Mouse (Mus musculus) urinary bladder, postnatal 4 days (tissue): Measurements from ENCODE around the gene Snrpb2.
A peak's percentile ranks its signal among the peaks of the same experiment; 100 is the strongest.

Experiments
- DNase-seq, 2 experiments: peaks; one replicate each; pipeline ENCODE4 v3.0.0; 2021 to 2022; ENCODE audit warnings: low spot score in 2 of 2

Gene Snrpb2

DNA sequence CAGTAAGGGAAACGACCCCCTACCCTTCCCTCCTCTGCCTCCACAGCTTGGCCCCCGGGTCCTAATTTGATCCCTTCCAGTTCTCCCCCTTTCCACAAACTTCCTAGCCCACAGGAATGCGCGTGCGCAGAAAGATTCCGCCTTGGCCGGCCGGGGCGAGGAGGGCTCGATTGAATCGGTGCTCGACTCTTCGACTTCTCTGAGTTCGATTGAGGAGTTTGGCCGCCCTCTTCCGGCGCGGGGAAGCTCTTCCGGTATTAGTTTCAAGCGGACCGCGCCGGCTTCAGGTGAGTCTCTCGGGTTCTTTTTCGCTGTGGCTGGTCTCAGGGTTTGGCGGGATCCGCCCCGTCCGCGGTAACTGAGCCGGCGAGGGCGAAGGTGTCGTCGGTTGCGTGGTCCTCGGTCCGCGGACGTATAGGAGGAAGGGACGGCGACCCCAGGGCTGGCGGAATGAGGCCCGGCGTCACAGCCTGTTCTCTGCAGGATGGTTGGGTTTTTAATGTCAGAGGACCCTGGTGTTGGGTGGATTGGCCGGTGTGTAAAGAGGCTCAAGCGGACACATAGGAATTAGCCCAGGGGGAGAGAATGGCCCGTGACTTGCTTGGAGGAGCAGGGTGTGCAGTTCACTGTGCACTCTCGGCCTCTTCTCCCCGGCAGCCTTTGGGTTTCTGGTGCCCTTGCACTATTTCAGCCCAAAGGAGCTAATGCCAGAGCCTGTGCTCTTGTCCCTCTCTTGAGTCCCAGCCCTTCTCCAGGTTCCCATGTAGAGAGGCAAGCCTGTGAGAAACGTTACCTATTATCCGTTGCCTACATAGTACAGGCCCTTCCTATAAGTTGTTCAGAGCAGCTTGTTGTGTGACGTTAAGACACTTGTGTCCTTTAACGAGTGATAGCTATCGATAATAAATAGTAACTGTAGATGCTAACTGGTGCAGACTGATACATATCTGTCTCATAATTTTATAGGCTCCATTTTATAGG is at the start of gene Snrpb2:
Gene Snrpb2 (plus strand): TSS at position 228 of the 981 bp plus-strand sequence.
- peak; percentile 84 to 92 for DNase-seq

DNA sequence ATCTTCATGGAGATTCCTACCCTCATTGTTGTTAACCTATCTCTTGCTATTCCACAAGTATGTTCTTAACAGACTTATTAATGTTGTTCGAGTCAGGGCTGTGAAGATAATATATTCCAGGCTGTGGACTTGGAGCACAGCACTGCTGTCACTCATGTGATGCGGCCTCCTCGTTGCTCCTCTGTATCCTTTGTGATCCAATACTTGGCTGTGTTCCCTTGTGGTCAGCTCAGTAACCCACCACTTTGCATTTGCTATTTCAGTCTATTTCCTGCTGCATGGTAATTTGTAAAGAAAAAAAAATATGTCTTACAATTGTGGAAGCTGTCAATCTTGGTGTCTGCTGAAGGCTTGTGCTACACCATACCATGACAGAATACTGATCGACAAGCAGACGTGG is 49.8 kb upstream of the Snrpb2 start:
- DNase-seq: no peak

DNA sequence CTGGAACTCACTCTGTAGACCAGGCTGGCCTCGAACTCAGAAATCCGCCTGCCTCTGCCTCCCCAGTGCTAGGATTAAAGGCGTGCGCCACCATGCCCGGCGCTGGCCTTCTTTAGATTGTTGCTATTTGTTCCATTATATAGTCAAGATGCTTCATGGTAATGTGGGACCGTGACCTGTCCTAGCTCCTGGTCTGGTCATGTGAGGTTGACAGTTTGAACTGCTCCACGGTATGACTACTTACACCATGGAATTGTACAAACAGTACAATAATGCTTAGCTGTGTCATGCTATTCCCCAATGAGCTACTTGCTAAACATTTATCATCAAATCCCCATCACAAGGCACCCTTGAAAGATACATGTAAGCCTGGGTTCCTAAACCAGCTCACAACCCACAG is 44.8 kb upstream of the Snrpb2 start:
- no peak for DNase-seq

DNA sequence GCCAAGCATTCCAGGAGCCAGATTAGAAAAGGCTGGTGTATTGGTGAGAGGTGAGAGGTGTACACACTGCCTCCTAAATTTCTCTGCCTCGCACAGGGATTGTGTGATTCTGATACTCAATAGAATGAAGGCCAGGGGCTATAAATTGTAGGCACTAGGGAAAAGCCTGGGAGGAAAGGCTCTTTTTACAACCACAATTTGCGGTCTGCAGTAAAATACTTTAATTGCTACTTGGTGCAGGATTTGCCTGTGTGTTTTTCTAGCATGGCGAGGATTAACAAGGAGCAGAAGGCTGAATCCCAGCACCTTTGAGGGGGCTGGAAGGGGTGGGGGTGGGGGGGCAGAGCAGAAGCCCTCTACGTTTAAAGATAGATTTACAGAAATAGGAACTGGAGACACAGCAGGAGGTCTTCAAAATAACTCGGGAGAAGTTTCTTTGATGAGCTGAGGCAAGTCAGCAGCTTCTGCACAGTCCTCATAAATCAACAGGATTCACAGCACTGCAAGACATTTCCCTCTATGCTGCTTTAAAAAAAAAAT is 44.2 kb upstream of the Snrpb2 start:
- DNase-seq: no peak

DNA sequence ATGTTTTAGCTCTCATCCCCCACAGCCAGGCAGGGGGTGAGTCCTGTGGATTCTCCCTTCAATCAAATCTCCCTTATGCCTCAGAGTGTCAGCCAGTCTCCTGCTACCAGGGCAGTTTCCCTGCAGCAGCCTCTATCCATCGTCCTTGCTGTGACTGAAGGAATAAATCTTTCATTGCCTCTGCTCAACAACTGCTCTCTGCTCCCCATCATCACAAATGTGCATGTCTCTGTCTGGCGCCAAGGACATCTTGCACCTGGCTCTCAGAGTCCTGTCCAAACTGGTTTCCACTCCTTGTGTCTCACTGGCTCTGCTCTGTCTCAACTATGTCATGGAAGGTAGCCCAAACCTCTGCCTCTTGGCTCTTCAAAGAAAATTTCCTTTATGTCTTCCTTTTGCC is 43.1 kb upstream of the Snrpb2 start:
- no peak for DNase-seq

DNA sequence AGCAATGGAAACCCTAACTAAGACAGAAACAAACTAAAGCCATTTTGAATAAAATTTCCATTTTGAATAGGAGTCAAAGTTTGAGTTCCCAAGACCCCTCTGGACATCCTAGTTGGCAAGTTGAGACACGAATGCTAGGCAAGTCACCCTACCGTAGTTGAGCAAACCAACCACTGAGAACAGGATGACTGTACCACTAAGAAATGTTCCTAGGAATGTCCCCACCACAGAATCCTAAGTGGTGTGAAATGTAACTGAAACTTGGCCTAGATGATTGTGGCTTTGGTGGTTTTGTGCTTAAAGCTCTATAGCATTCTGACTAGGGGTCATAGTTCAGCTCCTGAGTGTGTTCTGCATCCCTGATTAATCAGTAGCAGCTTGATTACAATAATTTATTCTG is 39.5 kb upstream of the Snrpb2 start:
- no peak for DNase-seq

DNA sequence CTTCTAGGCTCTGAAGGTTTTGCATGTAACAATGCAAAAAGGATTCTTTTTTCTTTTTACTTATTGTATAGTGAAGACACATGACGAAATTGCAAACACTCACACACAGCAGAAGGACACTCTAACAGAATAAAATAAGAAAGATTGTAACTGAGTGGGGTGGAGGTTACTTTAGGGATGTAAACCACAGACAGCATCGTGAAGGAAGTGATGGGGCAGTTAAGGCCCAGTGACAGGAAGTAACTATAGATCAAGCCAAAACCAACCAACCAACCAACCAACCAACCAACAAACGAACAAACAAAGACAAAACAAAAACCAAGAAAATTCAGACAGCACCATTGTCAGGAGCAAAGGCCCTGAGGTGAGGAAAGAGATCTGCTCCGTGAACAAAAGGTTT is 38.6 kb upstream of the Snrpb2 start:
- DNase-seq: no peak

DNA sequence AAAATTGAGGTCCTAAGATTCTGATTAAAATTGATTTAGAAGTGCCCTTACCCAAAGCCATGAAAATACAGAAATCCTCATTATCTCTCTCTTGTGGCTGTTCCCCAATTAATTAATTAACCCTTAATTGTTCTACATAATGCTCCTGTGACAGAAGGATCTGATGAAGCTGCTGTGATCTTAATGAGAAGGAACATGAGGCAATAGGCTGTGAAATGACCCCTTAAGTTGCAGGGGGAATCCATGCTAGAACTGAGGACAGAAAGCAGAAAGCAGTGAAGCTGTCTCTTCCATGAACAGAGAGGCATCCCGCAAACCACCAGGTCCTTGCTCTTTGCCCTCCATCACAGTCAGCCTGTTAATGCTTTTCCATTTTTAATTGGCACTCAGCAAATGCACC is 31.6 kb upstream of the Snrpb2 start:
- no peak for DNase-seq

DNA sequence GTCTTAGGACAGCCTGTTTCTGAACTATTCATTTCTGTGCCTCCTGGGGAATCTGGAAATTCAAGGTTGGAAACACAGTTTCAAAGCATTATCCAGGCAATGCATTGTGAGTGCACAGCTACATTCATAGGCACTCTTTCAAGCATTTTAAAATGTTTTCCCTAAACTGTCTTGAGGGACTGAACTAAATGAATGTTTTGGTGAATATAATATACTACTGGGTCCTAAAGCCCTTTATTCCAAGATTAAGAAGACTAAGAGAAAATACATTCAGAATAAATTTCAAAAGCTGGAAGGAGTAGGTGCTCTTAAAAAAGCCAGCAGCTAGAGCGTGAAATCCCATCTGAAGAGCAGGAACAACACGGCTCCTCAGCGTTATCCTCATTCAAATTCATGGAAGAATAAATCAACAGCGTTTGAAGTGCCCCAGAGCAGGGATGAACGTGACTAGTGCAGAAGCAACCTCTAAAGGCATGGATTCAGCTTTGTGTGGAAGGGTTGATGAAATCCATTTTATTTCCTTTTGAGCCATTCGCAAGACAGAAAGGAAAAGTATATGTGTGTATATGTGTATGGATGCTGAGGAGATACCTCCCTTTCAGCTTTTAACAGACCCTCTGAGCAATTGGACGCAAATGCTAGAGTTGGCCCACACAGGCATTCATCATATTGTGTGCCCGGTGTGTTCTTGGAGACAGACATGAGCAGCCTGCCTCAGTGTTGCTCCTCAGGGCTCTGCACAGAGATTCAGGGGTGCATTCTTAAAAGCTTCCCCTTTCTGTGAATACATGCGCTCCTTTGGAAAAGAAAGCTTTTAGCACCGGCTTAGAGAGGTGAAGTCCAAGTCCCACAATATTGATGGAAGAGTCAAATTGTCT is 30.2 kb upstream of the Snrpb2 start:
- DNase-seq: no peak

DNA sequence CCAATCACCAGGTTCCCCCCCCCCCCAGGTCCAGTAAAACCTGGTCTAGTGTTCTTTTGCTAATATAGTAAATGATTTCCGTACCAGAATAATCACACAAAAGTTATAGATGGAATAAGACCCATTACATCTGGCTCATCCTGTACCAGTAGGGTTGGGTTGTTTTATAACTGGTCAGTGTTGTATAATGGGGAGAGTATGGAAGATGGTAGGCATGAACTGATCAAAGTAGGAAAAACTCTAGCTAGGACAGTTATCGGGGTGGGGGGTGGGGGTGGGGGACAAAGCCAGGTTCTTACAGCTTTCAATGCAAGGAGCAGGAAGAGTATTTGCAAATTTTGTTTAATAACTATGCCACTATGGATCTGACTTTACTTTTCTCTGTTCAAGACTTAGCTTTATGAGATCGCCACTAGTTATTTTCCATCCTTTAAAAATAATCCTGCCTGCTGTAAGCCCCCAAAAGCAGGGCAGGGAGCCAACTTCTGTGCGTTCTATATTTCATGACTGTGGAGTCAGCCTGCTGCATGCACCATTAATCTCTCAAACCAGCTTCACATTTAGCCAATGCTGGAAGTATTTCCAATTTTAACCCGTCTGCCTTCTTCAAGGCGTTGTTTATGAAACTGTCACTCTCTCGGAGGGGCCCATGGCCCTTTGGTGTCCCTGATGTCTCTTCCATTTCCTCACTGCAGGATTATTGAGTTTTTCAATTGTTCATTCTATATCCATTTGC is 28.3 kb upstream of the Snrpb2 start:
- DNase-seq: no peak

DNA sequence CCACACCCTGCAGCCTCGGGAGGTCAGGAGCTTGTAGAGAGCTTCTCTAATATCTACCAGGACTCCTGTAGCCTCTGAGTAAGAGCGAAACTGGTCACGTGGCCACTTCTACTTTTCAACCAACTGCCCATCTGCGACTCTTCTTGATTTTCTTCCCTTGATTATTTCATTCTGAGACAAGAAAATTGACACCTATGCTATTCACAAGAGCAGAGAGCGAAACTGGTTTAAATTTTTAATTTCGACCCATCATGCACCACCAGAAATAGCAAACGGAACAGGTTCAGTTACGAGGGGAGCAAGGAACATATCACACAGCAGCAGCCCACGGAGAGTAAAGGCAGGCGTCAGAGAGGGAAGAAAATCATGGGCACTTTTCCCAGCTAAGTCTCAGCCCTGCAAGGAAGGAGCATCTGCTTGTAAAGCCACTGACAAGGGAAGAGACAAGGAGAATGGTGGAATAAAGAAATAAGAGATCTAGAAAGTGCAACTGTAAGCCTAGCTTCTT is 27.7 kb upstream of the Snrpb2 start:
- DNase-seq: no peak

DNA sequence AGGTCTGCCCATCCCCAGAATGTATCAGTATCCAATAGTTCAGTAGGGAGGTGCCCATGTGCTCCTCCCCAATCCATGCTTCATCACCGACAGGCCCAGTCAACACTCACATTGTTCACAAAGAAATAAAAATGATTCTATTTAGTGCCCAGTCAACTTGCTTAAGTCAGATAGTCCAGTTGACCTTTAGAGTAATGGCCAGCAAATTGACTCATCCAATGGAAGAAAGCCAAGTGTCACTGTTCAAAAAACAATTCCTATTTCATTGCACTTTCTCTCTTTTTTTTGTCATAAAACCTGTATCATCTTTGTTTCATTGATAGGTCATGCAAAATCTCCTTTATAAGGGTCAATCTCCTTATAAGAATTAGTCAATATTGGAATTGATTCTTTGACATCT is 21.2 kb upstream of the Snrpb2 start:
- DNase-seq: no peak

DNA sequence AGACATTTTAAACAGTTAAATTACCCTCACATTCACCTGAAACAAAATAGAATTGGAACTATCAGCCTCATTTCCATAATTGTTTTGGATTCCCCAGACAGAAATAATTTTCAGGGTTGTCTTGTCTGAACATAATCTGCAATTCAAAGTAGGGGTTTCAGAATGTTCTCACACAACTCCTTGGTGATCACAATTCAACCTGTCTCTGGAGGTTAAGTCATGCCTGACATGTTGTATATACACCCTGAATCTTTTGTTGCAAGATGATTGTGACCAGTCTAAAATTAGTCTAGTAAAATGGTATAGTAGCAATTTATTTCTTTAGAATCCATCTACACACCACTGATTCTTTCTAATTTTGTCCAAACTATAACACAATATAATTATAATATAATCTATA is 7.6 kb upstream of the Snrpb2 start:
- DNase-seq: no peak

DNA sequence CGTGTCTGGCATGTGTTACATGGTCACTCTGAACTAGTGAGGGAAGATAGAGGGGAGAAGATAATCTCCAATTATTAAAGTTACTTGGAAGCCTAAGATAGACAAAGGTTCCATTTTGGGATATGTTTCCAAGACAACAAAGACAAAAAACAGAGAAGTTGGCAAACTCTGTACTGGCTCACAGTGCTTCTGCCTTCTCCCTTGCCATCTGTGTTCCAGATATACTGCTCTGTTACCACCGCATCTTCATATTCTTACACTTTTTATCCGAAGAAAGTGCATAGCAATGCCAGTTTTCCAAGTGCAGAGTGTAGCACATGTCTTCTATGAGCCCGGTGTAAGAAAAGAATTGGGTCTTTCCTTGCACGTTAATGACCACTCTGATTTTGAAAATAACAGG is 6.1 kb upstream of the Snrpb2 start:
- no peak for DNase-seq

DNA sequence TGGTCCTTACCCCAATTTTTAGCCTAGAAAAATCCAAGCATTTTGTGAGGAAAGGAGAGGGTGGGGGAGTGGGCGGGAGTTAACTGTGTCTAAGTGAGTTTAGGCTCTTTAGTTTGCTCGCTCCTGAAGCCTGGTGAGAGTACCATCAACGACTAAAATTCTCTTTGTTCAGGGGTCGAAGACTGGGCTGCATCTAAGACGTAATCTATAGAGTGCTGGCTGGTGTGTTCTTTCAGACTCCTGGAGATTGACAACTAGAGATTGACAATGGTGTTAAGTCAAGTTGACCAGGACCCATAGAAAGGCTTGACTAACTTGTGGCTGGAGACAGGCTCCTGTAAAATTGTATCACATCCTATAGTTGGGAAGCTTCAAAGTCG is 417 bp upstream of the Snrpb2 start:
- DNase-seq: no peak

DNA sequence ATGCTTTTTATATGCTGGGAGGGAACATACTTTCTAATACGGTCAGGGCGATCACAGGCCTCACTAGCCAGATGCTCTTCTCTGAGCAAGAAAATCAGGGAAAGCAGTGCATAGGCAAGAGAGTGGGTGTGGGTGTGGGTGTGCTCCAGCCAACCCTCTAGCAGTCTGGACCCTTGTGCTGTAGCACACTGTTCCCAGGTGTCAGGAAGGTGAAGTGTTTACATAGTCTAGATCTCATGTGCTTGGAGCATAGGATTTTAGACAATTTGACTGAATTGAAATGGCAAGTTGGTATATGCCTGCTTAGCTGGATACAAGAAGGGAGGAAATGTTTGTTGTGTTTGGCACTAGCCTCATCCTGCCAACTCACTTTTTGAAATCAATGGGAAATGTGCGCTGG is 3.1 kb downstream of the Snrpb2 start:
- DNase-seq: no peak

DNA sequence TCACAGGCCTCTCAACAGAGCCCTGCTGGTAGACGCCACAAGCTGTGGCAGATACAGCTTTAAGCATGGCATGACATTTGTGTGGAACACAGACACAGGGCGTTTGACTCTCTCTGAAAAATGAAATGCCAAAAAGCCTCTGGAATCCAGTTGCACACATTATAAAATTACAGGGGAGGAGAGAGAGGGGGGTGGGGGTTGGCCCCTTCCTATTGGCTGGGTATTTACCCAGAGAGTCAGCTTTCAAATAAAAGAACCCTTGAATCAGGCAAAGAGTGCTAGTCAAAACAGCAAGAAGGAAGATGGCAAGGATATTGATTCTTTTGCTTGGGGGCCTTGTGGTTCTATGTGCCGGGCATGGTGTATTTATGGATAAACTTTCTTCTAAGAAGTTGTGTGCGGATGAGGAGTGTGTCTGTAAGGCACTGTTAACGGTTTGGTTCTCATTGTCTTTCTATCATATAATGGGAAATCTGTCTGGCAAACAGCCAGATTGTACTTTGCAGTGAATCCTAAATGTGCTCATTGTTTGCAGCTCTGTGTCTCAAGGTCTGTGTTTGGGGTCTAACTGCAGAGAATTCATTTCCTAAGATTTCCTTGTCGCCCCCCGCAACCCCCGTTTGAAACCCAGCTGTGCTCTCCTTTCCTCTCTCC is 15.5 kb downstream of the Snrpb2 start, which contains the start of gene Otor:
Gene Otor (plus strand): TSS at position 276 of the 654 bp plus-strand sequence.
- DNase-seq: no peak

DNA sequence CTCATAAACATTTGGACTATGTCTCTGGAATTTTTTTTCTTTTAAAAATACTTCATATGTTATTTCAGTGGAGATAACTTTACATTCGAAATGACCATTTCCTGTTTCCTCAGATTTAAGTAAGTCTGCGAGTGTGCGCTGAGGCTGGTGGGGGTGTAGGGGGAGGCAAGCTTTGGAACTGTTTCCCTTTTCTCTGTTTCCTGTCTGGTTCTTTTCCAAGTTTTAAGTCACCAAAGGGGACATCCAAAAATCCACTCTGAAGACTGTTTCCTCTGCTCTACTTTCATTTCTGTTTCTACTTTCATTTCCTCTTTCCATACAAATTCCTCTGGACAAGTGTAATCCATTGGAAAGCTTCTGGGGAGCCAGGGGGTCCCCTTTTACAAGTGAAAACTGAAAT is 18.9 kb downstream of the Snrpb2 start:
- DNase-seq: no peak

DNA sequence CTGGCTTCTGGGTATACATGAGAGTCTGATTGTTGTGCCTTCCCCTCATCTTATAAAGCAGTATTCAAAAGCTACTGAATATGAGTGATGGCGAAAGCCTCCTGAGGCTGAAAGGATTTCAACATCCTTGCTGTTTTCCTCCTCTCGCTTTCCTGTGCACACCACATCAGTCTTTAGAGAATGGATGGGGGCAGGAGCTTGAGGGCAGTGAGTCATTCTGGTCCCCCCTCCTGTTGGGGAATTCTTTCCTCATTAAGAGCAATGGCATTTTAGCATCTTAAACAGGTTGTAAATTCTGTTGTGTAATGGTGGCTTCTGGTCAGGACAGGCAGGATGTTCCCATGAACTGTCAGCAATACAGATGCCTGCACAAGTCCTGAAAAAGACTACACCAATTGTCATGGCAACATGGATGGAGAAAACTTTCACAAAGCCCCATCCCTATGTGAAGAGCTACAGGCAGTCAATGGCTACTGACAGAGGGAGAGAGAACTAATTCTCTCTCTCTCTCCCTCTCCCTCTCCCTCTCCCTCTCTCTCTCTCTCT is 22.1 kb downstream of the Snrpb2 start:
- DNase-seq: no peak

DNA sequence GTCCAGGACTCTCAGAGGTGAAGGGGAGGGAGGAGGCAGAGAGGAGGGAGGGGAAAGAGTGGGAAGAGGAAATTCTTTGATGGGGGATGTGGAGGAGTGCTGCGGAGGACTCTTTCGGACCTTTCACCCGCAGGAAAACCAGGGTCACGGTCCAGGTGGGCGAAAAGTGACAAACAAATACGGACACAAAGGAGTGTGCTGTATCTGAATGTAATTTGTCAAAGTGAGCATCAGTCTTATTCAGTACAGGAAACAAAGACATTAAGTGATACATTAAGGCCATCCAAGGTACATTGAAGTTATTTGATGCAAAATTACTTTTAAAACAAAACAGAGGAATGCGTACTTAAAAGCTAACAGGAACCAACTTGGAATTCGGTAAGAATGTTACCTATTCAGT is 27.0 kb downstream of the Snrpb2 start:
- no peak for DNase-seq

DNA sequence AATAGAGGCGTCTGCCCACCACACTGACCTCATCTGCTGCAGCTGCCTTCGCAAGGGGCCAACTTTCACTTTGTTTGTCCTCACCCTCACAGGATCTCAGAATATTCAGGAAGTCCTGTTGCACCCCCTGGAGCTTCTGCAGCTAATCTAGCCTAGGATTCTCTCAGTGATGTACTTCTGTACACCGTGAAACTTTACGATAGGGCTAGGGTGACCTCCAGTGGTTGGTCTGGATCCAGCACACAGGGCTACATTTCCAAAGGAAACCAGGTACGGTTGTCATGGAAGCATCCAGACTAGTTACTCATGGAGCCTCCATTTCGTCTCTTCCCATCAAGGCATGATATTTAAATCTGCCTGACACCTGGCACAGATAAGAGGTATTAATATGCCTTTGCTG is 30.9 kb downstream of the Snrpb2 start:
- DNase-seq: peak in 1 of 2 experiments; percentile 61
